Mouse (Mus musculus) erythroblast, embryonic 14.5 days (primary cell): ENCODE results near the gene Jdp2. TPM values are rescaled to one million over a fixed set of nuclear protein-coding genes. Genes with fewer than 3 reads are reported as not detected.
A peak's percentile ranks its signal among the peaks of the same experiment; 100 is the strongest.

Experiments used
- H3K27me3 ChIP-seq: 2 replicates; pipeline ENCODE4 v1.6.1; 2012; ENCODE audit warnings: inconsistent platforms; ENCODE audit not compliant: control insufficient read depth
- H3K36me3 ChIP-seq: 2 replicates; pipeline ENCODE4 v1.6.1; 2012; ENCODE audit warnings: mild to moderate bottlenecking, inconsistent platforms; ENCODE audit not compliant: control insufficient read depth
- H3K4me1 ChIP-seq: 2 replicates; pipeline ENCODE4 v1.6.1; 2012; ENCODE audit warnings: inconsistent platforms; ENCODE audit not compliant: control insufficient read depth
- H3K4me3 ChIP-seq: replicated peaks from 2 replicates; pipeline ENCODE3; 2012; ENCODE audit warnings: moderate library complexity, mild to moderate bottlenecking, inconsistent platforms
- H3K9me3 ChIP-seq: 2 replicates; pipeline ENCODE4 v1.6.1; 2012; ENCODE audit warnings: low read length, inconsistent platforms, mixed read lengths; ENCODE audit not compliant: control insufficient read depth
- GATA1 ChIP-seq: IDR thresholded peaks from 2 replicates; pipeline ENCODE4 v1.6.1; 2012; ENCODE audit warnings: low read length, inconsistent platforms, mixed read lengths
- TAL1 ChIP-seq: IDR thresholded peaks from 3 replicates; pipeline ENCODE4 v1.6.1; 2012; ENCODE audit warnings: low read length, inconsistent platforms, mixed read lengths
- polyA plus RNA-seq: library from polyadenylated mRNA; stranded (reverse); fragments of >175 nt; gene quantifications from 2 replicates; pipeline ENCODE4 v1.2.3, GENCODE M21; 2012

Gene Jdp2
- polyA plus RNA-seq, 1 experiment: 0.07 TPM

DNA sequence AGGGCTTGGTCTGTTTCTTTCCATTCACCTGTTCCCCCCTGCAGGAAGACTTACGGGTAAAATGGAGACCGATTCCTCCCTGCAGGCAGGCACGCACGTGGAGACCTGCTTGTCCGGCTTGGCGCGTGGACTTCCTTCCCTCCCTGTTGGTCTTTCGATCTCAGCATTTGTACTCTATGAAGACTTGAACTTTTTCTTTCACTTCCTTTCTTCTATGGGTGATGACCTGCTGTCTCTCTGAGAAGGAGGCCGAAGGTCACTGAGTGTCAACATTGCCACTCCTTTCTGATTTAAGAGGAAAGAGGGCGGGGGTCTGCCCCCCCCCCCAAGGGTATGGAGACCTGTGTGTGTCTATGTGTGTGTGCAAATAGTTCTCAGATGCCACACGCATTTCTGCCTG is 774 bp upstream of the Jdp2 start:
- Histone ChIP-seq H3K4me1 (no peaks in the 10 kb centered on the region), H3K9me3 (no peaks in the 10 kb centered on the region; the same call in 1 of the 2 replicates), H3K36me3 (no peaks in the 10 kb centered on the region), H3K27me3 (peaks cover 65% of the 10 kb centered on the region), H3K4me3 (no peak overlapping the region)
- no peak for TF ChIP-seq TAL1
- no peak for TF ChIP-seq GATA1

DNA sequence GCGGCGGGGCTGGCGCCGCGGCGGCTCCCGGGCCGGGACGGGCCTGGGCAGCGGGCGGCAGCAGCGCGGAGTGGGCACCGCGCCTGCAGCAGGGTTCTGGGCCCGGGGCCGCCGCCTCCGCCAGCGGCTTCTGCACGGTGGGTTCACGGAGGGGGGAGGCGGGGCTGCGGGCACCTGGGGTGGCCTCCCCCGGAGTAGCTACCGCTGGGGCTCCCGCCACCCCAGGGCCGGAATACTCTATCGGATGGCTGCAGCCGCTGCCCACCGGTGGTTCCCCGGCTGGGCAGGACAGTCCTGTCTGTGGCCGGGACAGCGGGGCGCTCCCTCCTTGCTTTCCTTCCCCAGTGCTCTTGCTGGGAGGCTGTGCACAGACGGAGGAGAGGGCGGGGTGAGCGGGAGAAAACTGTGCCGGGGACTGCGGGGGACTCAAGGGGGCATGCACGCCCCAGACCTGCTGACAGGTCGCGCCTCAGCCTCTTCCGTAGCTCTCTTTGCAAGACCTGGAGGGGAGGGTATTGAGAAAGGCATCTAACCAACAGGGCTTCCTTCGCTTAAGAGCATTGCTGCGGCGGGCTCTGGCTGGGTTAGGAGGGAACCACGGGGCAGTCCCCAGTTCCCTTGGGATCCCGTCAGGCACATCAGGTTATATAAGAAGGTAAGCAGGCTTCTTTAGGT is 788 bp downstream of the Jdp2 start:
- Histone ChIP-seq H3K4me1 (no peaks in the 10 kb centered on the region), H3K4me3 (peak overlapping the region; percentile 43), H3K36me3 (no peaks in the 10 kb centered on the region), H3K9me3 (no peaks in the 10 kb centered on the region; the same call in 1 of the 2 replicates), H3K27me3 (peaks cover 70% of the 10 kb centered on the region)
- no peak for TF ChIP-seq GATA1
- no peak for TF ChIP-seq TAL1

DNA sequence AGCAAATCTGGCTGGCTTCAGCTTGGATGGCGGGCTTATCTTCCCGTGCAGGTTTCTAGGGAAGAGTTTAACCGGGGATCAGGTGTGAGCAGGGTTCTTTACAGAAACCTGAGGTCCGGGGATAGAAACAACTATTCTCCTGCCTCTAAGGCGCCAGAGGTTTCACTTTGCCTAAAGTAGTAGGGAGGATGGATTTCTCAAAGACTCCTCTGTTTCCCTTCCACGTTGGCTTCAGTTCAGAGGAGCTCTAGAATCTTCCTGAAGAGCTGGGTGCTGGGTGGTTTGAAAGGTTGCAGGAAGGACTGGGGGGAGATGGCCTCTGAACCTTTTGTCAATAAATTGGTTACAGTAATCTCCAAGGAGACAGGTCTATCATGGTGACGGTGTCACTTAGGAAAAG is 1.8 kb downstream of the Jdp2 start:
- Histone ChIP-seq H3K27me3 (peaks cover 70% of the 10 kb centered on the region), H3K36me3 (no peaks in the 10 kb centered on the region), H3K4me1 (no peaks in the 10 kb centered on the region), H3K9me3 (no peaks in the 10 kb centered on the region; the same call in 1 of the 2 replicates), H3K4me3 (no peak overlapping the region)
- TF ChIP-seq GATA1 (no peak), TAL1 (no peak)

GRCm38 (mm10) chr12:85601531-85601930 is 2.7 kb downstream of the Jdp2 start:
- TF ChIP-seq TAL1 (no peak), GATA1 (no peak)
- H3K4me3 ChIP-seq: no peak overlapping the region
- H3K36me3 ChIP-seq: no peaks in the 10 kb centered on the region
- H3K4me1 ChIP-seq: no peaks in the 10 kb centered on the region
- peaks cover 68% of the 10 kb centered on the region for H3K27me3 ChIP-seq
- H3K9me3 ChIP-seq: no peaks in the 10 kb centered on the region; the same call in 1 of the 2 replicates

GRCm38 (mm10) chr12:85602153-85602552 is 3.3 kb downstream of the Jdp2 start:
- no peaks in the 10 kb centered on the region; the same call in 1 of the 2 replicates for H3K9me3 ChIP-seq
- H3K4me1 ChIP-seq: no peaks in the 10 kb centered on the region
- H3K36me3 ChIP-seq: no peaks in the 10 kb centered on the region
- TF ChIP-seq GATA1 (no peak), TAL1 (no peak)
- peaks cover 64% of the 10 kb centered on the region for H3K27me3 ChIP-seq
- H3K4me3 ChIP-seq: no peak overlapping the region

DNA sequence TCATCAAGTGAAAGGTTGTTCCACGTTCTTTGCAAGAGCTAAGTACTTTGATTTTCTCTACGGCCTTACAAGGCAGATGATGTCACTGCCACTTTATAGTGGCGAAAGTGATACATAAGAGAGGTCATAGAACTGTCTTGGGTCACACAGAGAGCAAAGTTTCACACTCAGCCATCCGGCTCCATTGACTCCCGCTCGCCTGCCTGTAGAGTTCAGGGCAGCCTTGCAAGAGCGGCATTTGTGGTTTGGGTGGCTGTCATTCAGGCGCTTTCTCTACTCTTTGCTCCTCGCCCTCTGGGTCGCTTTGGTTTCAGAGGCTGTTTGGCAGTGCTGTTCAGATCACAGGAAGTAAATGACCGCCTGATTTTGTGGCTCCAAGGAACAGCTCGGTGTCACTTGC is 4.0 kb downstream of the Jdp2 start:
- Histone ChIP-seq H3K27me3 (peaks cover 57% of the 10 kb centered on the region), H3K36me3 (no peaks in the 10 kb centered on the region), H3K9me3 (no peaks in the 10 kb centered on the region; the same call in 1 of the 2 replicates), H3K4me1 (no peaks in the 10 kb centered on the region), H3K4me3 (no peak overlapping the region)
- TF ChIP-seq TAL1 (no peak), GATA1 (no peak)

- TF ChIP-seq TAL1 (no peak), GATA1 (no peak)
- Histone ChIP-seq H3K9me3 (no peaks in the 10 kb centered on the region; the same call in 1 of the 2 replicates), H3K27me3 (peaks cover 48% of the 10 kb centered on the region), H3K36me3 (no peaks in the 10 kb centered on the region), H3K4me3 (no peak overlapping the region), H3K4me1 (no peaks in the 10 kb centered on the region)
Observed at GRCm38 (mm10) chr12:85603767-85604166, 4.9 kb downstream of the Jdp2 start.

DNA sequence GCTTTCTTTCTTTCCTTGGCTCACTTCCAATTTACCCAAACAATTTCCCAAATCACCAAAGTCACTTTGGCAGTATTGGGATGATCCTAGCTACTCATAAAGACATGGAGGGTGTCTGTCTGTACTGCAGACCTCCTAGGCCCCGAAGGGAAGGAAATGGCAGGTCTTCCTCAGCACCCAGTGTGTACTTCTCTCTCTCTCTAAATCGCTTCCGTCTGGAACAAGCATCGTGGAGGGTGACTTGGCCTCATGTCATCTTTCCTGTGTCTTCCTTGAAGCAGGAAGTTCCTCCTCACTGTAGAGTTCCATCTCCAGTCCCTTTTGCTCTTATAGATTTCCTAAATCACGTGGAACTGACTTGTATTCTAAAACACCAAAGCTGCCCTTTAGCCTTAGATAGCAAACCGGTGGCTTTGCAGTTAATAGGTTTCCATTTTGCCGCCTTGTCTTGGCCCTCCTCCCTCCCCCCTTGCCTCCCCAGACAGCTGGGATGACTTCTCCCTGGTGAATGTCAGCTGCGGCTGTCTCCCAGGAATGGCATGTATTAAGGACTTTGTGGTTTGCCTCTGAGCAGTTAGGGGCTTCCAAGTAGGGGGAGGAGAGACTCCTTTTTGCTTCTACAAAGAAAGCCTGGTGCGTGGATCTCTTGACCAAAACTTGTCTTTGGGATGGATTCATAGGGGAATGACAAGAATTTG is 5.6 kb downstream of the Jdp2 start:
- TF ChIP-seq GATA1: no peak
- TF ChIP-seq TAL1: no peak
- no peaks in the 10 kb centered on the region for H3K4me1 ChIP-seq
- H3K36me3 ChIP-seq: no peaks in the 10 kb centered on the region
- H3K27me3 ChIP-seq: peaks cover 41% of the 10 kb centered on the region
- H3K9me3 ChIP-seq: no peaks in the 10 kb centered on the region; the same call in 1 of the 2 replicates
- no peak overlapping the region for H3K4me3 ChIP-seq
